Mouse (Mus musculus) megakaryocyte progenitor cell, adult 5-6 weeks (primary cell): ENCODE data around the gene Jmy. TPM values are rescaled to one million over a fixed set of nuclear protein-coding genes. Genes with fewer than 3 reads are reported as not detected.
"Not testable (repeated sequence)": the region's sequence is repeated elsewhere in the genome, so short reads cannot be mapped to it uniquely, and the experiment has no call there.

ENCODE experiments used
- ATAC-seq: replicated peaks from 2 replicates; pipeline ENCODE4 v1.8.0; 2016; ENCODE audit warnings: mild to moderate bottlenecking, moderate TSS enrichment, inconsistent platforms; ENCODE audit not compliant: poor library complexity
- total RNA-seq, 2 experiments: library from RNA; stranded (forward) in 1 of 2; stranded (reverse) in 1 of 2; fragments of 157-497, 149-512 nt in 1 of 2; fragments of 200-1000 nt in 1 of 2; gene quantifications; 2 replicates each; pipeline versions ENCODE4 v1.2.3 to v1.2.4; 2015 to 2017

The Jmy gene
- 10.6 and 13.6 TPM in 2 replicates for total RNA-seq (2015)
- 6.1 and 9.3 TPM in 2 replicates for total RNA-seq (2017)

GRCm38 (mm10) chr13:93499167-93499972 is at the start of gene Jmy:
Jmy (minus strand) TSS chr13:93499808.
- ATAC-seq = peak; percentile 66

GRCm38 (mm10) chr13:93547641-93548040 is 48.0 kb upstream of the Jmy start:
- no peak for ATAC-seq

GRCm38 (mm10) chr13:93546011-93546410 is 46.4 kb upstream of the Jmy start:
- no peak for ATAC-seq

- no peak for ATAC-seq
Observed at GRCm38 (mm10) chr13:93544274-93544673, 44.7 kb upstream of the Jmy start.

- ATAC-seq = no peak
Observed at GRCm38 (mm10) chr13:93539311-93539710, 39.7 kb upstream of the Jmy start.

GRCm38 (mm10) chr13:93518753-93519319 is 19.2 kb upstream of the Jmy start:
- ATAC-seq = no peak

- ATAC-seq = no peak
Observed at GRCm38 (mm10) chr13:93517223-93517622, 17.6 kb upstream of the Jmy start.

- no peak for ATAC-seq
Observed at GRCm38 (mm10) chr13:93514000-93514795, 14.6 kb upstream of the Jmy start.

- ATAC-seq = no peak
Observed at GRCm38 (mm10) chr13:93510447-93511180, 11.0 kb upstream of the Jmy start.

GRCm38 (mm10) chr13:93506920-93507319 is 7.3 kb upstream of the Jmy start:
- ATAC-seq = not testable (repeated sequence)

GRCm38 (mm10) chr13:93501724-93502123 is 2.1 kb upstream of the Jmy start:
- no peak for ATAC-seq

GRCm38 (mm10) chr13:93499973-93500633 is 495 bp upstream of the Jmy start:
- peak; percentile 18; the same call in 1 of the 2 replicates for ATAC-seq

- peak; percentile 26 for ATAC-seq
Observed at GRCm38 (mm10) chr13:93498211-93499166, 1.1 kb downstream of the Jmy start.

GRCm38 (mm10) chr13:93496977-93497376 is 2.6 kb downstream of the Jmy start:
- no peak for ATAC-seq

GRCm38 (mm10) chr13:93488510-93488909 is 11.1 kb downstream of the Jmy start:
- ATAC-seq = no peak; the same call in 1 of the 2 replicates

GRCm38 (mm10) chr13:93487734-93488133 is 11.9 kb downstream of the Jmy start:
- no peak for ATAC-seq

GRCm38 (mm10) chr13:93484276-93484675 is 15.3 kb downstream of the Jmy start:
- no peak for ATAC-seq

- ATAC-seq = no peak; the same call in 1 of the 2 replicates
Observed at GRCm38 (mm10) chr13:93481110-93481509, 18.5 kb downstream of the Jmy start.

GRCm38 (mm10) chr13:93478344-93478743 is 21.3 kb downstream of the Jmy start:
- ATAC-seq = peak; percentile 64
